Mouse (Mus musculus): ENCODE measurements around the gene Cdk7. TPM values are rescaled to one million over a fixed set of nuclear protein-coding genes. Genes with fewer than 3 reads are reported as not detected.
"Not testable (repeated sequence)": the region's sequence is repeated elsewhere in the genome, so short reads cannot be mapped to it uniquely, and the experiment has no call there.

Gene Cdk7
- total RNA-seq (2021): 10 to 100 TPM; 21.1 to 22.2 TPM

- intact Hi-C loops (cut with DNase I): loop anchor here (1.0 to 5.0 kb wide), 3 partner anchors 13 to 101 kb away; partner anchors contain the start of genes Ak6, Mrps36, Rad17 and Slc30a5
- peak; percentile 91 to 94 for DNase-seq
Observed at GRCm38 (mm10) chr13:100730861-100731176, at the start of gene Cdk7. Cdk7 (minus strand) TSS chr13:100730939.

GRCm38 (mm10) chr13:100777491-100777890 is 46.8 kb upstream of the Cdk7 start:
- intact Hi-C loops (cut with DNase I): no loop called here
- no peak for DNase-seq

GRCm38 (mm10) chr13:100776710-100777109 is 46.0 kb upstream of the Cdk7 start:
- no peak for DNase-seq
- intact Hi-C loops (cut with DNase I): no loop called here

GRCm38 (mm10) chr13:100776056-100776419 is 45.3 kb upstream of the Cdk7 start:
- intact Hi-C loops (cut with DNase I): no loop called here

GRCm38 (mm10) chr13:100775252-100776055 is 44.7 kb upstream of the Cdk7 start, which contains the start of gene Cenph:
Cenph (minus strand) TSS chr13:100775899.
- intact Hi-C loops (cut with DNase I): loop anchor here (2.0 kb wide), 1 partner anchor 31 kb away; the partner anchor contains the start of gene Mrps36
- peak; percentile 81 to 82 for DNase-seq

More at GRCm38 (mm10) chr13:100776056-100776419, 45.3 kb upstream of the Cdk7 start:
- no peak for DNase-seq

GRCm38 (mm10) chr13:100774704-100775103 is 44.0 kb upstream of the Cdk7 start:
- intact Hi-C loops (cut with DNase I): loop anchor here (2.0 kb wide), 1 partner anchor 30 kb away; the partner anchor contains the start of gene Mrps36
- DNase-seq: no peak

- intact Hi-C loops (cut with DNase I): no loop called here
- DNase-seq: peak in 1 of 2 experiments; percentile 13
Observed at GRCm38 (mm10) chr13:100755329-100755728, 24.6 kb upstream of the Cdk7 start.

GRCm38 (mm10) chr13:100754186-100754585 is 23.4 kb upstream of the Cdk7 start:
- no peak for DNase-seq
- intact Hi-C loops (cut with DNase I): no loop called here

- intact Hi-C loops (cut with DNase I): no loop called here
- DNase-seq: no peak
Observed at GRCm38 (mm10) chr13:100753011-100753410, 22.3 kb upstream of the Cdk7 start.

GRCm38 (mm10) chr13:100752529-100752928 is 21.8 kb upstream of the Cdk7 start:
- intact Hi-C loops (cut with DNase I): no loop called here

GRCm38 (mm10) chr13:100751402-100751801 is 20.7 kb upstream of the Cdk7 start:
- no peak for DNase-seq
- intact Hi-C loops (cut with DNase I): no loop called here

More at GRCm38 (mm10) chr13:100752529-100752928, 21.8 kb upstream of the Cdk7 start:
- no peak for DNase-seq

- intact Hi-C loops (cut with DNase I): no loop called here
- no peak for DNase-seq
Observed at GRCm38 (mm10) chr13:100750799-100751198, 20.1 kb upstream of the Cdk7 start.

- intact Hi-C loops (cut with DNase I): no loop called here
- DNase-seq: no peak
Observed at GRCm38 (mm10) chr13:100748638-100749037, 17.9 kb upstream of the Cdk7 start.

- DNase-seq: no peak
- intact Hi-C loops (cut with DNase I): no loop called here
Observed at GRCm38 (mm10) chr13:100746090-100746489, 15.4 kb upstream of the Cdk7 start.

GRCm38 (mm10) chr13:100744036-100744744 is 13.5 kb upstream of the Cdk7 start, which contains the start of gene Mrps36:
Mrps36 (minus strand) TSS chr13:100744659.
- intact Hi-C loops (cut with DNase I): loop anchor here (1.0 to 2.0 kb wide), 2 partner anchors 13 to 31 kb away; partner anchors contain the start of gene Cenph
- DNase-seq: peak; percentile 91 to 92

- no peak for DNase-seq
- intact Hi-C loops (cut with DNase I): loop anchor here (1.0 to 2.0 kb wide), 2 partner anchors 12 to 31 kb away; partner anchors contain the start of gene Cenph
Observed at GRCm38 (mm10) chr13:100743346-100744035, 12.8 kb upstream of the Cdk7 start.

GRCm38 (mm10) chr13:100742831-100743230 is 12.1 kb upstream of the Cdk7 start:
- intact Hi-C loops (cut with DNase I): no loop called here
- DNase-seq: no peak

- intact Hi-C loops (cut with DNase I): loop anchor here (5.0 kb wide), 1 partner anchor 100 kb away; the partner anchor contains the start of gene Slc30a5
- no peak for DNase-seq
Observed at GRCm38 (mm10) chr13:100732756-100733155, 2.0 kb upstream of the Cdk7 start.

GRCm38 (mm10) chr13:100731462-100732046 is 815 bp upstream of the Cdk7 start:
- not testable (repeated sequence) for DNase-seq
- intact Hi-C loops (cut with DNase I): loop anchor here (1.0 to 5.0 kb wide), 3 partner anchors 13 to 101 kb away; partner anchors contain the start of genes Ak6, Mrps36, Rad17 and Slc30a5
